Mouse (Mus musculus) monocyte, adult 2 months (primary cell): ENCODE measurements around the gene Nfia.

Experiments
- DNase-seq, 2 experiments: peaks; one replicate each; pipeline ENCODE4 v3.0.0; 2022; ENCODE audit warnings: low spot score in 2 of 2, low read depth in 1 of 2

The Nfia gene

DNA sequence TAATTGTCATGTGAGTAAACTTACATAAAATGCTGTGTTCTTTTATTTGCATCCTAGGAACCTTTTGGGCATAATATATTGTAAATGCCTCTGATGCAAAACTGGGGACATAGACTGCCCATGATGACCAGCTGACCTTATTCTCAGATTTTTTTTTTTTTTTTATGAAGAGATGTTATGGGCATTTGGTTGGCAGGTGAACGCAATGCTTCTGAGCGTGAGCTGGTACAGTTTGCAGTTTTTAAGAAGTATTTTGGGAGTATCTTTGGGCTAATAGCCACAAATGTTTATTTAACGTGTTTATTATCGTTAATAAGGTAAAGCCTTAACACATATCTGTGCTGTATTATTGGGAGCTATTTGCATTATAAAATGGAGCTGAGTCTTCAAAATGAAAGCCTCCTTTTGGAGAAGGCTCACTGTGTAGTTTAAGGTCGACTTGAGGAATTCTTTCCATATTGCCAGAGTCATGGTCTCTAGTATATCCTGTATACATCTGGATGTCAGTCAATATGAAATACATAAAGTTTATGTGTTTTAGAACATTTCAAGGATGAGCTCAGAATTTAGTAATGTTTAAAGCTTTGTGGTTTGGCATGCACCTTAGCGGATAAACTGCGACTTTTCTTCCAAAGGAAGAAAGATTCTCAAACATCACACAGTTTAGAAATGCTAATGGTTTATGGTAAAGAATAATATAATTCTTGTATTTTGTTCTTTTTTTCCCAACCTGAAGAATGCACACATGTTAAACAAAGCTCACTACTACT, 8.3 kb downstream of the Nfia start:
- no peak for DNase-seq

DNA sequence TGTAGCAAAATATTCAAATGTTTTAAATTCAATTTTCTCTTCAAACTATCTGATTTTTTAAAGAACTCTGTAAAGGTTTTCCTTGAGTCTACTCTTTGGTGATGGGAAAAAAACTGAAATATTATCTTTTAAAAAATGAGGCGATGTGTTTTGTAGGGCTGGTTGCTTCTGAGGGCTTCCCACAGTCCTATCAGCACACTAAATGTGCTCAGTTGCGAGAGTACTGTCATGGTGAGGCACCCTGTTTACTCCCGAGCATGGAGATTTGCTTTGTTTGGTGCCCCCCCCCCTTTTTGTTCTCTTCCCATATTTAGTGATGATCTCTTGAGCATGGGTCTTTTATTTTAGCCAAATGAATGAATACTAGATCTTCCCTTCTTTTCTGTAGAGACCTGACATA, 9.5 kb downstream of the Nfia start:
- DNase-seq = no peak

DNA sequence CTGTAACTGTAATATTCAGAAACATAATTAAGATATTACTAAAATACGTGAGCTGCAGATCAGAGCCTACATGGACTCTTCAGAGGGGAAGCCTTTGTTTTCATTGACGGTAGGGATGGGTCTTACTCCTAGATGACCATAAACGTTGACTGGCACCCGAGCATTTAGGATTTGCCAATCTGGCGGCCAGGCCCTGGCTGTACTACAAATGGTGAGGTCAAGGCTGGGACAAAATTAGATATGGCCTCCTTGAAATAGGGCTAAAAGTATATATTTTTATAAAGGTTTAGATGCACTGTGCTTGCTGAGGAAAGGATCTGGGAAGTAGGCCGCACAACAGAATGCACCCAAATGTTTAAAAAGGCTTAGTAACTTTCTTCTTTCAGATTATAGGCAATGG, 10.0 kb downstream of the Nfia start:
- no peak for DNase-seq

DNA sequence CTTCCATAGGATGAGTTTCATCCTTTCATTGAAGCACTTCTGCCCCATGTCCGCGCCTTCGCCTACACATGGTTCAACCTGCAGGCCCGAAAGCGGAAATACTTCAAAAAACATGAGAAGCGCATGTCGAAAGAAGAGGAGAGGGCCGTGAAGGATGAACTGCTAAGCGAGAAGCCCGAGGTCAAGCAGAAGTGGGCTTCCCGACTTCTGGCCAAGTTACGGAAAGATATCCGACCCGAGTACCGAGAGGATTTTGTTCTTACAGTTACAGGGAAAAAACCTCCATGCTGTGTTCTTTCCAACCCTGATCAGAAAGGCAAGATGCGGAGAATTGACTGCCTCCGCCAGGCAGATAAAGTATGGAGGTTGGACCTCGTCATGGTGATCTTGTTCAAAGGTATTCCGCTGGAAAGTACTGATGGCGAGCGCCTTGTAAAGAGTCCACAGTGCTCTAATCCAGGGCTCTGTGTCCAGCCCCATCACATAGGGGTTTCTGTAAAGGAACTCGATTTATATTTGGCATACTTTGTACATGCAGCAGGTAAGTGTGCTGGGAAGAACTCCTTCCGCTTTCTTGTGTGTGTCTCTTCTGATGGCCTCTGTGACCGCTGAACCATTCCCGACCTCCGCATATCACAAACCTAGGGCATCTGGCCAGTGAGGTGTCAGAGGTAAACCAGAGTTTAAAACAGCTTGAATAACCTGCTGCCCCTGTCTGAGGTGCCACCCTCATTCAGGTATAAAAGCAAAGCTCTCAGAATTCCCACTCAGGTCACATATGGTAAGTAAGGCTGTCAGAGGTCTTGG, 10.7 kb downstream of the Nfia start:
- no peak for DNase-seq

DNA sequence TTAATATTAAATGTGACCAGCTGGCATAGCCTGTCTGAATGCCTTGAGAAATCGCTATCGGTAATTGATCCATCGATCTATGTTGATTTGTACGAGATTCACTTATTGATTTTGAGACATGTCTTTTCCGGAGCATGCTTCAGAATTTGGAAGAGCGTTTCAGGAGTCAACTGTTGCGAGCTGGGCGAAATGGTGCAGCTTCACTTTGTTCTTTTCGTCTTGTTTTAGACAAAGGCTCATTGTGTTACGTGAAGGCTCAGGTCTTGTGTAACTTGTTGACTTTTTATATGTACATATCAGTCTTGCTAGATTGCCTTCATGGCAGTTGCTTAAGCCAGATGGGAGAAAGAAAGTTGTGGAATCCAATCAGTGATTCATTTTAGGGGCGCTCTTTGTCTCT, 11.7 kb downstream of the Nfia start:
- no peak for DNase-seq

DNA sequence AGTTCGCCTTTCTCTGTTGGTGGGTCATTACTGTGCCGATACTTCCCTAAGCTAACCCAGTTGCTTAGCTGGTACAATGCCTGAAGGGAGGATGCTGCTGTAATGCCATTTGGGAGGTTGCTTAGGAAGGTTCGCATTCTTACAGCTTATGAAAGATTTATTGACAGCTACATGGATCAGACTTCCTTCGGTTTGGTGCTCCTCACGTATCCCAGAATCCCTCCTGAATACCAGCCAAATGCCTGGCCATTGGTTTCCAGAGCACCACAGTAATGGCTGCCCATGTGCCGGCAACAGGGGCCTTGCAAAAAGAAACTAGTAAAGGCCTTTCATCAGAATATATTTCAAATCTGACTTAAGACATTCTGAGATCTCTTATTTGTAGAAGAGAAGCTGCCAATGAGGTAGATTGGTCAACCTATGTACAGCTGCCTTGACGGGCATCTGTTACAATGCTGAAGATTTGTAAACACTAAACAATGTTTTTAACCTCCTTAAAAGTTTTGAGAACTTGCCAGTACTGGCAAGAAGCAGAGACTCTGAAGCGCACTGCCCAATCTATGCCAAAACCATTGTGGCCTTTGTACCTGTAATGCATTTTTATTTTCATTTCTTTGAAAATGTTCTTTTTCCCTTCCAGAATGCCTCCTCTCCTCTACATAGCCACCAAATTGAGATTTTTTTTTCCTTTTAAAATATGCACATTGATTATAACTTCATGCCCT, 13.2 kb downstream of the Nfia start:
- DNase-seq = no peak

DNA sequence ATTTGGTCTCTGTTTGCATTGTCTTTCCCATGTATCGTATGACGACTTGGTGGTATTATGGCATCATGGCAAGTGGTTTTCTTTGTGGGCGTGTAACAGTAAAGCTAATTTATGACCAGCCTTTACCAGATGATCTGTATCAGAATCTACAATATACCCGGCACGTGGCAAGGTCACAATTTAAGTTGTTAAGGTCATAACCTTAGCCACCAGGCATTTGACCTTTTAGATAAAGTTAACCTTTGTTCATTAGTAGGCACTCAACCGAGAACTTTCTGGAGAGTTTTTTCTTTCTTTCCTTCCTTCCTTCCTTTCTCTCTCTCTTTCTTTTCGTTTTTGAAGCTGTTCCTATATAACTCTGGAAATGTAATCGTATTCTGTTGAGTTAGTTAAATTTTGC, 14.0 kb downstream of the Nfia start:
- no peak for DNase-seq

DNA sequence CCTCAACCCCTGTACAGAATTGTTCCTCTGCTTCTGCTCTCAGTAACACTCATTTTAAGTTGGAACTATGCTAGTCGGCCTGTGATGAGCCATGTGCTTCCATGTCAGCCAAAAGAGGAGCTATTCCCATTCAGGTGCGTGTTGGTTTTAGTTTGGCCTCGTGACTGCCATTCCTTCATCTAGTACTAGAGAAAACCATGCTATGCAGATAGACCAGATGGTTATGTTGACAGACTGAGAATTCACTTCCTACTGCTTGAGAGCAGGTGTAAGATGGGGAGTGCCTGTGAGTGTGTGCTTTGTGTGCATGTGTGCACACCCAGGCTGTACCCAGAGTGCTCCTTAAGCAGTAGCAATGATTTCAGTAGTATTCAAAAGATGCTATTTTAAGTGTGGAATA, 15.0 kb downstream of the Nfia start:
- no peak for DNase-seq

DNA sequence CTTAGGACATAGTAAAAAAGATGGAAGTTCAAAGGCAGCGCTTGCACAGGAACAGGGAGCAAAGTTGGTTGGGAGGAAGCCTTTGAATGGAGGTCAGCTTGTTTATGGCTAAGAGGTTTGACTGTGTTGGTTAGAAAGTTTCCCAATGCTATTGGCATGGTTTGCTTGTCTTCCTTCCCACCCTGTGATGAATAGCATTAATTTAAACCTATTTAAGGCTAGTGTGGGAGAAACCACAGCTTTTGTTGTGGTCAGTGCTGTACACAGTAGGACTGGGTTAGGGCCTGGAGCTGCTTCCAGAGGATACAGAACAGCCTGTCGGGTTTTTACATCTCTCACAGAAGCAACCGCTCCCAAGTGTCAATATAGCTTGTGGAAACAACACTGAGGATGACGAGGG, 16.0 kb downstream of the Nfia start:
- DNase-seq = no peak

DNA sequence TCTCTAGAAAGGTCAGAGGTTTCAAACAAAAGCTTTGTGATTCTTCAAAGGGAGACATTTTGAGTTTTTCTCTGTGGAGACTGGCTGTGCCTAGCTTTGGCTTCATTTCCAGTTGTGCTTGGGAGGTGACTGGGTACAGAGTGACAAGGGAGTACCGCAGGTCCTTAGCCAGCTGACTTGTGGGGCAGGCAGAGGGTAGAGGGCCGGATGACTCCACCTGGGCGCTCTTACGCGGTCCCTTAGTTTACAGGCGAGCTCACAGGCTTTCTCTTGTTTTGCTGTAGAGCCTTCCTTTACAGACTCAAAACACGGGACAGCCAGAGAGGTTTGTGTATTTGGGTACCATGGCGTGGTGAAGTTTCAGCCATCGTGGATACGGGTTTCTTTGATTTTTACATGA, 21.4 kb downstream of the Nfia start:
- no peak for DNase-seq

DNA sequence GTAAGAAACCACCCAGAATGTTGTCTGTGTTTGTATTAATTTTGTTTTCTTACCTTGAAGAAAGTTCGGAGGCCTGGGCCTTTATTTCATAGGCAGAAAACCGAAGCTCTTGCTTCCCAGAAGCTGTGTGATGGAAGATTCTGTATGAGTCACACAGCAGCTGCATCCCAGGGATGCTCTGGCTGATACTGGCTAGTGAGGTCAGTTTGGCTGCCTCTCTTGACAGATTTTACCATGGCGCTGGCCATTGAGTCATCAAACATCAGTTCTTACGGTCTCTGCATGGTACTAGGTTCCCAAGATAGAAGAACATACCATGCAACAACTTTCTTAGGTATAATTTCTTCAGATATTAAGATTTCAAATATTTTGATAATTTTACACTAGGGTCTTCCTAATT, 22.3 kb downstream of the Nfia start:
- no peak for DNase-seq

DNA sequence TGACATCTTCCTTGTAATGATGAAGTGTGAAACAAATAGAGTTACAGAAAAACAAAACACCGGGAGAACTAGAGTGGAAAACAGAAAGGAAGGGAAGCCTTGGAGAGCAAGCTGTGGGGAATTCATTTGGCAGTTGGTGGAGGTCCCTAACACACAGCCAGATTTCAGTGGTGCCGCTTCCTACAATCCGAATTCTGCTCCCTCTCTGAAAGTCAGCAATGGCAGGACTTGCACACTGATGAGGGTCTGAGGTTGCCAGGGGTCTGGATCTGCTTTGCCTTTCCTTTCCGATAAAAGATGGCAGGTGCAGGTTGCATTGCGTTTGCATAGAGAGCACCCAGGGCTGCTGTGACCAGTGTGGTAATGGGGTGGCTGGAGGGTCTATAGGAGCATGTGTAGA, 23.4 kb downstream of the Nfia start:
- DNase-seq = no peak

DNA sequence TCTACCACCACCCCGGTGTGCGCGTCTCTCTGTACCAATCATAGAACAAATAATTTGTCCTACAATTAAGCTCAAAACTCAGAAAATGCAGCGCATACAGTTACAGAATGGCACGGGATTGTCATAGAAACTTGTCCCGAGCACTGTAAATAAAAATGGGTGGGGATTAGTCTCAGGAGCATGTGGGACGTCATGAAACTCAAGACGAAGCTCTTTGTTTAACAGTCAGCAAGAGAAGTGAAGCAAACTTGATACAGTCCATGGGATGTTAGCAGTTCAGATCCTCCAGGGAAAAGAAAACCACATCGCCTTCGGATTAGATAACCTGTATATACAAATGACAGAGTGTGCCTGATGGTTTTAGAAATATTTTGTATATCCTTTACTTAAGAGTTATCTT, 24.0 kb downstream of the Nfia start:
- DNase-seq = no peak

DNA sequence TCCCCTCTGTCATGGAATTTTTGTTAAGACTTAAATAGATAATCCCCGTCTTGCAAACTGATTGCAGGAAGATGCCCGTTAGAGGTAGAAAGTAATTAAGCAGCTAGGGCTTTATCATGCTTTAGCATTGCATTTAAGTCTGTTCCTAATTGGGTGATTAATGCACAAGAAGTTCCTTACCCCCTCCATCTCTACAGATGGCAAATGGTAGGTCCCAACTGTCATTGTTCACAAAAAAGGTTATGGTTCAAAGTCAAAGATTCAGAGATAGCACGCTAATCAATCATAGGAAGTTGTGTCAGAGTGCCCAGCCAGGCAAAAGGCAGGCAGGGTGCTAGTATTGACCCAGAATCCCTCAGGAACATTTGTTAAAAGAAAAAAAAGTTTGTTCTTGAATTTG, 31.3 kb downstream of the Nfia start:
- DNase-seq = no peak

DNA sequence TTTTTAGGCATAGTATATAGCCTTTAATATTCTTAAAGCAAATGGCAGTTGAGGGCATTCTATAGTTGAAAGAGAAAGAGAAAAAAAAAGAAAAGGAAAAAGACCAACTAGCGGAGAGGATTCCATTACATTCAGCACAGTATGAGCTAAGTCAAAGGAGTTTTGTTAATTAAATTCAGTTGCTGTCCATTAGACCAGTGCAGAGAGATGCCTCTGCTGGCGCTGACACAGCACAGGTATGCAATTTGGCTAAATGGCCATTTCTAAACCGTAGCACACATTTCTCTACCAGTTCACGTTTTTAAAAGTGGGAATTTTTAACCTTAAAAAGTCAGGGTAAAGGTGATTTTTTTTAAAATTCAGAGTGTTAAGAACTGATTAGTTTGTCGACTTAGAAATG, 32.1 kb downstream of the Nfia start:
- DNase-seq = no peak

DNA sequence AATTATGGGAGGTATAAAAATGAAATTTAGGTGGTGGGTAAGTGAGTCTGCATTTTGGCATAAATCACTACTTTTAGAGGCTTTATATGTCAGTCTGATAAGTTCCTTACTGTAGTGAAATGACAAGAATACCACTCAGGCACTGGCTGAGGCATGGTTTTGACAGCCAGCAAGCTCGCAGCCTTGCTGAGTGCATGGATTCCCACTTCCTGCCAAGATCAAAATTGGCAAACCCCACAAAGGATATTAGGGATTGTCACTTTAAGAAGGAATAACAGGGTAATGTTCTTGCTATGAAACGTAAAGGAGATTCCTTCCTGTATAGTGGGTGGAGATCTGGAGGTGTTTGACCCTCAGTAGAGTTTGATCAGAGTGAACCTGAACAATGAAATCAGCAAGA, 32.7 kb downstream of the Nfia start:
- no peak for DNase-seq

DNA sequence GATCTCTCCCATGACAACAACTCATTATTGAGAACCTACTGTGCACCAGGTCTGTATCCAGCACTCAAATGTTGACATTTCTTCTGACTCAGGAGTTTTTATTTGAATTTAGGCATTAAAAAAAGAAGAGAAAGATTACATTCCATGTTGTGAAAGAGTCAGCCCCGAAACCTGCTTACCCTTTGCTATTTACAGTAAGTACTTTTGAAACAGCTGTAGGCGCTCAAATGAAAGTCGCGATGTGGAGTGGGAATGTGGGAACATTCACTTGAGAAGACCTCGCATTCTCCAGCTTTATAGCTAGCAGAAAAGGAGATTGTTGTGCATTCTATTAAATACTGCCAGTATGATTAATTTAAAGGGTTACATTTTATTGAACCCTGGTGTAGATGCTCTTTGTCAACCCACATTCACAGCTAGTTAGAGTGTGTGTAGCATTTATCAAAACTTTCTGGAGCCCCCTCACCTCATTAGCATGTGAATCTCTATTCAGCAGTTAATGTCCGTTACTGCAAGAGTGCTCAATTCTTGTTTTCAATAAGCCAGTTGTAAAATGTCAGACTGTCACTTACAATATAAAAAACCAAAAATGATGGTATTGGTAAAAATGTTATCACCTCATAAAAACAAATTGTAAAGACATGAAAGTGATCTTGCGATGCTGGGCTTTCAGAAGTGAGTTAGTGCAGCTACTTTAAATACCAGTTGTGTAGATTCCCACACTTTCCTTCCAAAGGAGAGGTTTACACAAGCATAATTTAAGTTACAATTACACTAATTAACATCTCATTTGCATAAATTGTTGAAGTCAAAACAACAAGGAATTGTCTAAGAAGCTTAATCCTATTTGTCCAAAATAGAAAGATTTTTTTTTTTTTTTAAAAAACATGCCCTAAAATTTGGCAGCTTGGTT, 33.6 kb downstream of the Nfia start:
- DNase-seq = no peak

DNA sequence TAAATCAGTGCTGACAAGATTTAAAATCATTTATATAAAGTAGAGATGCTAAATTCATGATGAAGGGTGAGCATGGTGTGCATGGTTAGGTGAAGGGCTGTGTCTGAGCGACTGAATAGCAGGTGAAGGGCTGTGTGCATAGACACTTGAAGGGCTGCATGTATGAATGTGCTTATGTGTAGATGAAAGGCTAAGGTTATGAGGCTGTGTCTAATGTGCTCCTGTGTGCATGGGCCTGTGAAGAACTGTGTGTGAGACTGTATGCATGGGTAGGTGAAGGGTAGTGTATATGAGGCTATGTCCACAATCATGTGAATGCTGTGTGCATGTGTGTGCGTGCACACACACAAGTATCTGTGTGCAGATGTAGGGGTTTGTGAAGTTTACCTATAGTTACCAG, 34.4 kb downstream of the Nfia start:
- no peak for DNase-seq

DNA sequence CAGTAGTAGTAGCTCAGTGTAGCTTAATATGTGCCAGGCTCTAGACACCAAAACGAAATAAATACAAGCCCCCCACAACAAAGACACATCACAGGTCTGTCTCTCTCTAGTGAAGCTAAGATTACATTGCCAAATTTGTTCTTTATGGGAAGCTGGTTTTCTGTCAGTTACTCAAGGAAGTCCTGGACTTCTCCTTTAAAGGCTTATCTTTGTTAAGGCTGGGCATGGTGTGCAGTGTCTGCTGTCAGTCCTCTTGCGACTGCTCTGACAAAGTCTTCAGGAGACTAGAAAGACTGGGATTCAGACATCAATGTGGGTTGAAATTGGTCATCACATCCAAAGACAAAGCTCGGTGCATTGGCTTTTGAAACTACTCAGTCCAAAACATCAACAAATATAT, 36.4 kb downstream of the Nfia start:
- no peak for DNase-seq

DNA sequence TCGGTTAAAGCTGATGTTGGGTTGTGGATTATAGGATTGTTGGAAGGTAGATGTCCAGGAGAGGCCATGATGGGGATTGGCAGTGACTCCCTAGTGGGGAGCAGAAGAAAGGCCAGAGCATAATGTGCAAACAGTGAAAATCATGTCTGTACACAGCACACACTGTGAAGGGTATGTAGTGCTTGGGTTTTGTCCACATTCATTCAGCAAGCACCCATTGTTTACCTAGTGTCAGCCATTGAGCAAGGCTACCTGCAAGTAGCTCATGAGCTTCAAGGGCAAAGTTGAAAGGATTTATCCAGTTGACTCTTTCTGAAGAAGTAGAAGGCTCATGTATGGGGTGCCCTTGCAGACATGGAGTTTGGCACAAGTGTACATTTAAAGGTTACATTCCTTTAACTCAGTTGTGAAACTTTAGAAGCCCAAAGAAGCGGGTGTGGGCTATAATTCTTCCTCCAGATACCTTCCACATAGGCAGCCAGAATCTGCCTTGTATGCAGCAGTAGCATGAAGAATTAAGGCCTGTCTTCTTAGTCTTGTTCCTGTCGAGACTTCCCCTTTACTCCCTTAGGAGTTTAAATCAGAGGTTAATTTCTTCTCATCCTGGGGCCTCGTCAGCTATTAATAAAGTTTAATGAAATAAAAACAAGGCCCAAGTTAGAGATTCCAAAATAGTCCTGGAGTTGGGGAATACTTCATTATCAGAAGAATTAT, 37.2 kb downstream of the Nfia start:
- DNase-seq = no peak
